Mouse (Mus musculus): ENCODE measurements around the gene Ugt1a6b.
"Not testable (repeated sequence)": the region's sequence is repeated elsewhere in the genome, so short reads cannot be mapped to it uniquely, and the experiment has no call there.

Ugt1a6b gene

GRCm38 (mm10) chr1:88199996-88200395 lies 96.9 kb downstream of the Ugt1a6b start:
- DNase-seq, result peak; percentile 64 to 65

GRCm38 (mm10) chr1:88200456-88200855 lies 97.4 kb downstream of the Ugt1a6b start, which contains the start of gene Ugt1a2:
TSS of gene Ugt1a2 (plus strand) at chr1:88200601.
- no peak for DNase-seq

- DNase-seq, result peak; percentile 89 to 92
These were observed 102.4 kb downstream of the Ugt1a6b start, which contains the start of gene Dnajb3 for GRCm38 (mm10) chr1:88205294-88205922. TSS of gene Dnajb3 (minus strand) at chr1:88205782.

- DNase-seq, result no peak
These were observed 103.9 kb downstream of the Ugt1a6b start for GRCm38 (mm10) chr1:88206843-88207479.

- DNase-seq, result no peak
These were observed 108.8 kb downstream of the Ugt1a6b start, which contains the start of gene Ugt1a1 for GRCm38 (mm10) chr1:88211812-88212211. TSS of gene Ugt1a1 (plus strand) at chr1:88211959.

- DNase-seq, result no peak
These were observed 109.4 kb downstream of the Ugt1a6b start for GRCm38 (mm10) chr1:88212341-88213045.

- no peak for DNase-seq
These were observed 110.0 kb downstream of the Ugt1a6b start for GRCm38 (mm10) chr1:88213061-88213460.

- no peak for DNase-seq
These were observed 110.9 kb downstream of the Ugt1a6b start for GRCm38 (mm10) chr1:88213766-88214461.

GRCm38 (mm10) chr1:88214462-88214952 lies 111.5 kb downstream of the Ugt1a6b start:
- no peak for DNase-seq

- DNase-seq, result no peak
These were observed 112.7 kb downstream of the Ugt1a6b start for GRCm38 (mm10) chr1:88215466-88216380.

GRCm38 (mm10) chr1:88216551-88216950 lies 113.5 kb downstream of the Ugt1a6b start:
- no peak for DNase-seq

GRCm38 (mm10) chr1:88217144-88217543 lies 114.1 kb downstream of the Ugt1a6b start:
- no peak for DNase-seq

GRCm38 (mm10) chr1:88217576-88217975 lies 114.5 kb downstream of the Ugt1a6b start:
- no peak for DNase-seq

GRCm38 (mm10) chr1:88218051-88218450 lies 115.0 kb downstream of the Ugt1a6b start:
- peak in 1 of 2 experiments; percentile 14 for DNase-seq

- DNase-seq, result no peak
These were observed 115.5 kb downstream of the Ugt1a6b start for GRCm38 (mm10) chr1:88218591-88218990.

GRCm38 (mm10) chr1:88219054-88219453 lies 116.0 kb downstream of the Ugt1a6b start:
- no peak for DNase-seq

- no peak for DNase-seq
These were observed 117.3 kb downstream of the Ugt1a6b start for GRCm38 (mm10) chr1:88220336-88220735.

- DNase-seq, result no peak
These were observed 119.2 kb downstream of the Ugt1a6b start for GRCm38 (mm10) chr1:88222216-88222615.

- not testable (repeated sequence) for DNase-seq
These were observed 120.0 kb downstream of the Ugt1a6b start for GRCm38 (mm10) chr1:88223011-88223515.

- DNase-seq, result no peak
These were observed 120.5 kb downstream of the Ugt1a6b start for GRCm38 (mm10) chr1:88223591-88223990.

GRCm38 (mm10) chr1:88224029-88224776 lies 121.2 kb downstream of the Ugt1a6b start:
- DNase-seq, result peak in 1 of 2 experiments; percentile 10
